Mouse (Mus musculus) forebrain, embryonic 13.5 days (tissue): ENCODE measurements at regions not wholly inside any gene's neighbourhood (a gene's known extent, or its start where the extent isn't known, plus 50 kb on each side); places are given as distances from the start of the nearest gene placed in this dataset.
A peak's percentile ranks its signal among the peaks of the same experiment; 100 is the strongest.

Experiments used
- ATAC-seq: fragments of 200-750 bp; cut with Nextera tagmentation; 2 replicates; pipeline ENCODE4 v1.8.0; 2017
- H3K27ac ChIP-seq: fragments of 300-500 bp; sonication (generic); 2 replicates; pipeline ENCODE4 v1.5.1; 2015; ENCODE audit warnings: inconsistent platforms, mild to moderate bottlenecking, moderate library complexity
- H3K27me3 ChIP-seq: fragments of 300-500 bp; sonication (generic); 2 replicates; pipeline ENCODE4 v1.6.1; 2015; ENCODE audit warnings: mild to moderate bottlenecking, inconsistent platforms
- H3K36me3 ChIP-seq: fragments of 300-500 bp; sonication (generic); 2 replicates; pipeline ENCODE4 v1.6.1; 2015; ENCODE audit warnings: mild to moderate bottlenecking, inconsistent platforms; ENCODE audit not compliant: poor library complexity, severe bottlenecking
- H3K4me1 ChIP-seq: fragments of 300-500 bp; sonication (generic); 2 replicates; pipeline ENCODE4 v1.6.1; 2015; ENCODE audit warnings: inconsistent platforms
- H3K4me2 ChIP-seq: fragments of 300-500 bp; sonication (generic); 2 replicates; pipeline ENCODE4 v1.6.1; 2015; ENCODE audit warnings: inconsistent platforms, mild to moderate bottlenecking, moderate library complexity
- H3K4me3 ChIP-seq: fragments of 300-500 bp; sonication (generic); 2 replicates; pipeline ENCODE4 v1.5.1; 2015; ENCODE audit warnings: mild to moderate bottlenecking, inconsistent platforms
- H3K9ac ChIP-seq: fragments of 300-500 bp; sonication (generic); 2 replicates; pipeline ENCODE4 v1.6.1; 2015; ENCODE audit warnings: mild to moderate bottlenecking, inconsistent platforms
- H3K9me3 ChIP-seq: fragments of 300-500 bp; sonication (generic); replicated peaks from 2 replicates; pipeline ENCODE4 v1.6.1; 2016; ENCODE audit warnings: inconsistent platforms
- WGBS: fragments of 180-500 bp; shearing (Covaris S2); methylation state at CpG from one replicate; pipeline ENCODE4 v1.1.7; 2015; 5-methylcytosine and 5-hydroxymethylcytosine counted together

GRCm38 (mm10) chr7:137723361-137724040 lies 286.1 kb downstream of the Glrx3 start:
- Histone ChIP-seq H3K36me3 (no peaks in the 10 kb centered on the region), H3K27me3 (no peaks in the 10 kb centered on the region), H3K4me1 (peaks cover 18% of the 10 kb centered on the region), H3K4me2 (no peak overlapping the region), H3K9ac (no peak overlapping the region), H3K9me3 (no peaks in the 10 kb centered on the region), H3K27ac (no peak overlapping the region), H3K4me3 (no peak overlapping the region)
- peak; percentile 68 for ATAC-seq
- WGBS = 54% methylated on average over 7 of the region's 7 CpGs

DNA sequence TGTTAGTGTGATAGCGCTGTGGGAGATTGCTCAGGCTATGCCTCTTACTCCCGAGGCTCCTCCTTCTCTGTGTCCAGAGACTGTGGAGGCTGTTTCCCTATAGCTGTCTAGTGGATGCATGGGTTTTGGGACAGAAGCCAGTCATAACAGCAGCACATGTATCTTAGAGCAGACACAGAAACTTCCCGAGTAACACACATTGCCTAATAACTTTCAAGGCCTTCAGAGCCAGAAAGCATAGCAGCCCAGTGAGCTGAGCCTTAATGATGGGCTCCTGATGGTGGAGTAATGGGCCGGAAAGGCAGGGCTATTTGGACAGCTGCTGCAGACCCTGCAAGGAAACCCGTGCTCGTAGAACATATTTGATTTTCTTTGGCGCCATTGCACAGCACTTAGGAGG lies 288.6 kb downstream of the Glrx3 start:
- Histone ChIP-seq H3K27me3 (no peaks in the 10 kb centered on the region), H3K27ac (no peak overlapping the region), H3K36me3 (no peaks in the 10 kb centered on the region), H3K4me1 (peaks cover 16% of the 10 kb centered on the region), H3K9me3 (0 out of 2 replicates have a peak, but pooled peaks cover 2% of the 10 kb centered on the region), H3K4me2 (no peak overlapping the region), H3K4me3 (no peak overlapping the region), H3K9ac (no peak overlapping the region)
- WGBS = 83% methylated on average over 7 of the region's 7 CpGs
- no peak for ATAC-seq

- H3K36me3 ChIP-seq = no peaks in the 10 kb centered on the region
- H3K9ac ChIP-seq = no peak overlapping the region
- H3K9me3 ChIP-seq = no peaks in the 10 kb centered on the region
- ATAC-seq = no peak
- no peak overlapping the region for H3K27ac ChIP-seq
- H3K4me1 ChIP-seq = peaks cover 7% of the 10 kb centered on the region; the same call in 1 of the 2 replicates
- no peak overlapping the region for H3K4me2 ChIP-seq
- WGBS = 79% methylated on average over 5 of the region's 5 CpGs
- no peak overlapping the region for H3K4me3 ChIP-seq
- H3K27me3 ChIP-seq = no peaks in the 10 kb centered on the region
Observed at GRCm38 (mm10) chr7:137735873-137736527, 298.6 kb downstream of the Glrx3 start.

- no peak overlapping the region for H3K4me3 ChIP-seq
- no peak overlapping the region for H3K27ac ChIP-seq
- 0 out of 2 replicates have a peak, but pooled peaks cover 10% of the 10 kb centered on the region for H3K4me1 ChIP-seq
- no peaks in the 10 kb centered on the region for H3K36me3 ChIP-seq
- no peaks in the 10 kb centered on the region for H3K27me3 ChIP-seq
- 83% methylated on average over 3 of the region's 3 CpGs for WGBS
- no peak overlapping the region for H3K9ac ChIP-seq
- no peak for ATAC-seq
- H3K4me2 ChIP-seq = no peak overlapping the region
- H3K9me3 ChIP-seq = no peaks in the 10 kb centered on the region
Observed at GRCm38 (mm10) chr7:137741702-137742101, 304.3 kb downstream of the Glrx3 start.

GRCm38 (mm10) chr7:137742297-137742751 lies 304.9 kb downstream of the Glrx3 start:
- no peak for ATAC-seq
- no peaks in the 10 kb centered on the region for H3K36me3 ChIP-seq
- WGBS = 58% methylated on average over 7 of the region's 7 CpGs
- H3K4me1 ChIP-seq = 0 out of 2 replicates have a peak, but pooled peaks cover 10% of the 10 kb centered on the region
- no peaks in the 10 kb centered on the region for H3K9me3 ChIP-seq
- no peak overlapping the region for H3K4me2 ChIP-seq
- H3K27me3 ChIP-seq = no peaks in the 10 kb centered on the region
- H3K4me3 ChIP-seq = no peak overlapping the region
- H3K27ac ChIP-seq = no peak overlapping the region
- no peak overlapping the region for H3K9ac ChIP-seq

DNA sequence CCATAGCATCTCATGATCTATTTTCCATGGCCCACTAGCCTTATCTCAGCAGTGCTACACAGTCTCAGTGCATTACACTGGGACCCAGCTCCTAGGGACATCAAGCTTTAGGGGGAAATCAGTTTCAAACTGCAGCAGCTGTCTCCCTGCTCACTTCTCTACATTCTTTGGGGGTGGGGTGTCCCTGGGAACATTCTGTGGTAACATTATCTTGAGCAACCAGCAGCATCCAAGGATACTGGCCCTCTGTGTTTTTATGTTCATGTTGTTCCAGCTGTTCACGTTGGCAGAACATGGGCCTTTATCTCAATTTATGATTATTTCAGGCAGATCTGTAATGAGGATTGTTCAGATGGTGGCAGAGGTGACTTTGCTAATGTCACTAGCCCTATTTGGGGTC lies 308.2 kb downstream of the Glrx3 start:
- Histone ChIP-seq H3K4me1 (0 out of 2 replicates have a peak, but pooled peaks cover 10% of the 10 kb centered on the region), H3K9me3 (no peaks in the 10 kb centered on the region), H3K4me2 (no peak overlapping the region), H3K36me3 (no peaks in the 10 kb centered on the region), H3K27ac (no peak overlapping the region), H3K27me3 (no peaks in the 10 kb centered on the region), H3K9ac (no peak overlapping the region), H3K4me3 (no peak overlapping the region)
- 98% methylated on average over 1 of the region's 1 CpGs for WGBS
- no peak for ATAC-seq

DNA sequence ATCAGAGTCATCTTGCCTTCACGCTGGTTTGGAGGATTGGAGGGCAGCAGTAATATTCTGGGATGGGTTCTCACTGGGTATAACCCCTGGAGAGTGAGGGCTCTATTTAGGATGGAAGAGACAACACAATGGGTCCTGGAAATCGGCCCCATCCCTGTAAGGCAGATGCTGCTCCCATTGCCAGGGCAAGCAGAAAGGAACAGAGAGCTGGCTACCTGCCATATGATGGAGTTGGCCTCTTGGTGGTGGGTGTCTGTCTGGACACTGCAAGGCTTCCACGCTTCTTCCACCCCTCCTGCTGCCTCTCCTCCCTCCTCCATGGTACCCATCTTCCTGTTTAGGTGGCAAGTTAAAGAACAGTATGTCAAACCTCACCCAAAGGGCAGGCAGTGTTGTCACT lies 308.6 kb downstream of the Glrx3 start:
- 0 out of 2 replicates have a peak, but pooled peaks cover 10% of the 10 kb centered on the region for H3K4me1 ChIP-seq
- H3K27me3 ChIP-seq = no peaks in the 10 kb centered on the region
- H3K9ac ChIP-seq = no peak overlapping the region
- WGBS = 85% methylated on average over 3 of the region's 3 CpGs
- no peak overlapping the region for H3K27ac ChIP-seq
- H3K4me2 ChIP-seq = no peak overlapping the region
- no peaks in the 10 kb centered on the region for H3K9me3 ChIP-seq
- H3K4me3 ChIP-seq = no peak overlapping the region
- H3K36me3 ChIP-seq = no peaks in the 10 kb centered on the region
- ATAC-seq = no peak

DNA sequence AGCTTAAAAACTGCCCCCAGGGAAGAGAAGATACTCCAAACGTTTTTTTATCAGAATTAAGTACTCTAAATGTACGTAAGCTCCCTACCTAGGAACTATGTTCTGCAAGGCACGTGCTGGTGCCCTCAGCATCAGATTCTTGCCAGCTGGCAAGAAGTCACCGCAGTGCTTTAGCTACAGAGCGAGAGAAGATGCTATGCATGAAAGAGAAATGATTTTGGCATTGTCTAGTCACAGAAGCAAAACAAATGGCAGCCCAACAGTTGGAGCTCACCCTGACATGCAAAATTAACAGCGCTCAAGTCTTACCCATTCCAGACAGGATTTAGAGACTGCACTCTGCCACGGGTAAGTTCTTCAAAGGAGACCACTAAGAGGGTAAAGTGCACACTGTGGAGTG lies 311.5 kb downstream of the Glrx3 start:
- H3K27me3 ChIP-seq = no peaks in the 10 kb centered on the region
- ATAC-seq = no peak
- WGBS = 73% methylated on average over 7 of the region's 7 CpGs
- H3K27ac ChIP-seq = no peak overlapping the region
- 0 out of 2 replicates have a peak, but pooled peaks cover 5% of the 10 kb centered on the region for H3K4me1 ChIP-seq
- H3K4me2 ChIP-seq = no peak overlapping the region
- H3K36me3 ChIP-seq = no peaks in the 10 kb centered on the region
- H3K9ac ChIP-seq = no peak overlapping the region
- no peak overlapping the region for H3K4me3 ChIP-seq
- no peaks in the 10 kb centered on the region for H3K9me3 ChIP-seq

DNA sequence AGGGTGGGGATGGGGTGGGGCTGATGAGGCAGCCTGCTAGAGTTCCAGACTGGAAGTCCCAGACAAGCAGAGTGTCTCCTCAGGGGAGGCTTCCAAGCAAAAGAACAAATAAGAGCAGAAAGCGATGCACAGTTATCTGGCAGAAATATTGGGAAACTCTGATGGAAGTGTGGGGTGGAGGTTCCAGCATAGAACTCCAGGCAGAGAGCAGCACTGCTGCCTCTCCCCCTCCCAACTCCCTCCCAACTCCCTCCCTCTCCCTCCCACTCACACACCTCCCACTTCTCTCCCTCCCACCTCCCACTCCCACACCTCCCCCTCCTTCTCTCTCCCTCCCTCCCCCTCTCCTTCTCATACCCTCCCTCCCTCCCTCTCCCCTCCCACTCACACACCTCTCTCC lies 313.3 kb downstream of the Glrx3 start:
- no peaks in the 10 kb centered on the region for H3K9me3 ChIP-seq
- H3K4me1 ChIP-seq = no peaks in the 10 kb centered on the region
- H3K4me3 ChIP-seq = no peak overlapping the region
- no peaks in the 10 kb centered on the region for H3K36me3 ChIP-seq
- ATAC-seq = no peak
- no peak overlapping the region for H3K9ac ChIP-seq
- no peaks in the 10 kb centered on the region for H3K27me3 ChIP-seq
- H3K4me2 ChIP-seq = no peak overlapping the region
- WGBS = 93% methylated on average over 1 of the region's 1 CpGs
- H3K27ac ChIP-seq = no peak overlapping the region

GRCm38 (mm10) chr7:137751151-137751859 lies 313.9 kb downstream of the Glrx3 start:
- Histone ChIP-seq H3K9ac (no peak overlapping the region), H3K4me1 (no peaks in the 10 kb centered on the region), H3K9me3 (no peaks in the 10 kb centered on the region), H3K36me3 (no peaks in the 10 kb centered on the region), H3K27me3 (no peaks in the 10 kb centered on the region), H3K4me3 (no peak overlapping the region), H3K4me2 (no peak overlapping the region), H3K27ac (no peak overlapping the region)
- 59% methylated on average over 4 of the region's 4 CpGs for WGBS
- ATAC-seq = no peak

DNA sequence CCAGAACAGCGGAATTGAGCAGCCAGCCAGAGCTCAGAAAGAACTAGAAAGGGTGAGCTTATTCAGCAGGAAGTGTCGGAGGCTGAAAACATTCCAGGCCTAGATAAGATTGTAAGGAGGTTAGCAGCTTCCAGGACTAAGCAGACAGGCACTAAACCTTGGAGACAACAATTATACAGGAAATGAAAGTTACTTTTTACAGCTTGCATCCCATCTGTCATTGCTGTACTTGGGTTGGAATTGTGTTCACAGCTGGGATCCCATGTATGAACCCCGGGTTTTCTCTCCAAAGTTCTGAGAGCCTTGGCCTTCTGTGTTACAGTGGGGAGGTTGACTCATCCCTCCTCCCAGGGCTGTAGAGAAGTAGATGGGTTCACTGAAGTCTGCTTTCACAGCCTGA lies 328.5 kb downstream of the Glrx3 start:
- 78% methylated on average over 3 of the region's 3 CpGs for WGBS
- no peaks in the 10 kb centered on the region for H3K36me3 ChIP-seq
- H3K9me3 ChIP-seq = no peaks in the 10 kb centered on the region
- H3K4me2 ChIP-seq = no peak overlapping the region
- ATAC-seq = no peak
- no peak overlapping the region for H3K27ac ChIP-seq
- no peak overlapping the region for H3K4me3 ChIP-seq
- no peaks in the 10 kb centered on the region for H3K27me3 ChIP-seq
- no peak overlapping the region for H3K9ac ChIP-seq
- no peaks in the 10 kb centered on the region for H3K4me1 ChIP-seq

- H3K9me3 ChIP-seq = no peaks in the 10 kb centered on the region
- H3K9ac ChIP-seq = no peak overlapping the region
- H3K4me3 ChIP-seq = no peak overlapping the region
- no peaks in the 10 kb centered on the region for H3K4me1 ChIP-seq
- no peak for ATAC-seq
- H3K36me3 ChIP-seq = no peaks in the 10 kb centered on the region
- H3K27me3 ChIP-seq = no peaks in the 10 kb centered on the region
- H3K27ac ChIP-seq = no peak overlapping the region
- 66% methylated on average over 2 of the region's 2 CpGs for whole genome bisulfite sequencing
- H3K4me2 ChIP-seq = no peak overlapping the region
Observed at GRCm38 (mm10) chr7:137766721-137767120, 329.3 kb downstream of the Glrx3 start.
